Mouse (Mus musculus) olfactory bulb, adult 2 months (tissue): ENCODE results near the gene Stx4a.
"Not testable (repeated sequence)": the region's sequence is repeated elsewhere in the genome, so short reads cannot be mapped to it uniquely, and the experiment has no call there.

ENCODE experiments used
- CTCF ChIP-seq: fragments of 200-500 bp; IDR thresholded peaks from 2 replicates; pipeline ENCODE4 v1.5.1; 2012; ENCODE audit warnings: low read depth, mild to moderate bottlenecking, low read length, moderate library complexity; ENCODE audit not compliant: insufficient read depth
- POLR2A ChIP-seq: fragments of 200-500 bp; IDR thresholded peaks from 2 replicates; pipeline ENCODE4 v1.6.1; 2012; ENCODE audit warnings: mild to moderate bottlenecking, low read depth, low read length, moderate library complexity; ENCODE audit not compliant: insufficient read depth

DNA sequence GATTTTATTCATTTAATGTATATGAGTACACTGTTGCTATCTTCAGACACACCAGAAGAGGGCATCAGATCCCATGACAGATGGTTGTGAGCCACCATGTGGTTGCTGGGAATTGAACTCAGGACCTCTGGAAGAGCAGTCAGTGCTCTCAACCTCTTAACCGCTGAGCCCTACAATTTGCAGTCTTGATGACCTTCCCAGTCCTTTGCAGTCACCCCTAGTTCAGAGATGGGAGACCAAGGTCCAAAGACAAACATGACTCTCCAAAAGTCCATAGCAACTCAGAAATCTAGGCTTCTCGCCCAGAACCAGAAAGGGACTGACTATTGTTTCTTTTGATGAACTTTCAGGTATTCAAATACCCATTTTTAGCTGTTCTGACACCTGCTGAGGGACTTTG lies 15.9 kb downstream of the Stx4a start:
- not testable (repeated sequence) for TF ChIP-seq CTCF, POLR2A
